In genomic region chr2:11398391-11398790, GRCm38 (mm10) we compare ENCODE assay signal across 19 mouse cellular contexts.
DNase-seq lines count a peak whose midpoint lies in the region; ATAC-seq and TF ChIP-seq lines count a peak whose summit lies in the region.
"Had no signal": no experiment of that assay in that cellular context is flagged by ENCODE, and none has a peak within 500 bp of the region (broad histone marks: within the 10 kb centered on the region; RNA-seq: fewer than 3 reads in every experiment).

No protein-coding gene starts in this region.

- no peak for TF ChIP-seq CTCF in left cerebral cortex, adult 2 months (IDR thresholded peaks at IDR 0.05)

- WGBS in heart, embryonic 13.5 days = 45% methylated on average over 6 of the region's 6 CpGs

- H3K9me3 ChIP-seq in heart, embryonic 13.5 days = no peaks in the 10 kb centered on the region
- H3K9me3 ChIP-seq: forebrain, embryonic 12.5 days; heart, embryonic 15.5 days; hindbrain, embryonic 13.5 days; limb, embryonic 12.5 days had no signal

- intact Hi-C loops in heart, postnatal 10 days (cut with DNase I) = no loop called here
- intact Hi-C loops in left cerebral cortex, adult 2 months (cut with DNase I) = no loop called here

- H3K4me2 ChIP-seq in heart, embryonic 13.5 days = 0 out of 2 replicates have a peak overlapping the region, but pooled peaks have one; percentile 9
- H3K4me2 ChIP-seq: forebrain, embryonic 12.5 days; heart, embryonic 15.5 days; hindbrain, embryonic 13.5 days; limb, embryonic 12.5 days had no signal

- no peak for ATAC-seq in heart, embryonic 13.5 days (ENCODE audit: extremely low read depth, insufficient number of reproducible peaks, low FRiP score, low TSS enrichment)
- peak; percentile 63 to 66 for ATAC-seq in hematopoietic stem cell, adult 5-6 weeks (replicated peaks in 1 of 2; ENCODE audit: insufficient read depth in 1 of 2, low FRiP score in 2 of 2, low TSS enrichment in 1 of 2, low read depth in 1 of 2, poor library complexity in 2 of 2, severe bottlenecking in 2 of 2)

- H3K36me3 ChIP-seq in heart, embryonic 13.5 days = no peaks in the 10 kb centered on the region
- H3K36me3 ChIP-seq: forebrain, embryonic 12.5 days; heart, embryonic 15.5 days; hindbrain, embryonic 13.5 days; limb, embryonic 12.5 days had no signal

- no peak overlapping the region for H3K4me3 ChIP-seq in heart, embryonic 13.5 days
- H3K4me3 ChIP-seq in left cerebral cortex, adult 2 months = no peak overlapping the region
- H3K4me3 ChIP-seq: forebrain, embryonic 12.5 days; heart, embryonic 15.5 days; hindbrain, embryonic 13.5 days; layer of hippocampus, adult 2 months; limb, embryonic 12.5 days had no signal

- peaks cover 6% of the 10 kb centered on the region; the same call in 1 of the 2 replicates for H3K4me1 ChIP-seq in heart, embryonic 13.5 days
- H3K4me1 ChIP-seq: forebrain, embryonic 12.5 days; heart, embryonic 15.5 days; hindbrain, embryonic 13.5 days; limb, embryonic 12.5 days had no signal

- peak overlapping the region; percentile 32; the same call in 1 of the 2 replicates for H3K27ac ChIP-seq in heart, embryonic 13.5 days (replicated peaks)
- no peak overlapping the region; the same call in 1 of the 2 replicates for H3K27ac ChIP-seq in left cerebral cortex, adult 2 months
- H3K27ac ChIP-seq: forebrain, embryonic 12.5 days; heart, embryonic 15.5 days; hindbrain, embryonic 13.5 days; layer of hippocampus, adult 2 months; limb, embryonic 12.5 days; liver, embryonic 14.5 days had no signal

- H3K9ac ChIP-seq in heart, embryonic 13.5 days = no peak overlapping the region
- H3K9ac ChIP-seq: forebrain, embryonic 12.5 days; heart, embryonic 15.5 days; hindbrain, embryonic 13.5 days; limb, embryonic 12.5 days; liver, embryonic 14.5 days had no signal

- no peaks in the 10 kb centered on the region for H3K27me3 ChIP-seq in heart, embryonic 13.5 days (replicated peaks)
- H3K27me3 ChIP-seq: heart, embryonic 15.5 days; hindbrain, embryonic 13.5 days; limb, embryonic 12.5 days had no signal

- DNase-seq in heart, postnatal 10 days = no peak
- peak; percentile 78 for DNase-seq in 416B (ENCODE audit: low read depth)
- DNase-seq in lung, postnatal 36 days = peak; percentile 32
- no peak for DNase-seq in right cerebral cortex, adult 2 months (ENCODE audit: low spot score in 2 of 2)
- DNase-seq in left cerebral cortex, adult 2 months (ENCODE audit: extremely low spot score in 1 of 2, low spot score in 2 of 2) = no peak
- DNase-seq: adrenal gland, postnatal 36 days; B cell, adult 2 months; cerebellum, postnatal 10 days; gastrocnemius, postnatal 10 days; right cerebral cortex, adult 18-20 months; thymus, postnatal 14 days had no signal

Comparison
In these comparisons a context has a peak if more than half of its experiments do, and no peak if none do; other contexts are left out.
1. DNase-seq: peak in 416B (single experiment) and lung, postnatal 36 days (single experiment); none in heart, postnatal 10 days (0 of 2), right cerebral cortex, adult 2 months (0 of 2) and left cerebral cortex, adult 2 months (0 of 2).